Mouse (Mus musculus) liver, embryonic 14.5 days (tissue): ENCODE data around the gene Rftn1. TPM values are rescaled to one million over a fixed set of nuclear protein-coding genes. Genes with fewer than 3 reads are reported as not detected.

Source experiments
- ATAC-seq: fragments of 200-750 bp; cut with Nextera tagmentation; 2 replicates; pipeline ENCODE4 v1.8.0; 2017; ENCODE audit warnings: moderate number of reproducible peaks, mild to moderate bottlenecking, moderate library complexity; ENCODE audit not compliant: insufficient read depth
- DNase-seq, 3 experiments: peaks; one replicate each; pipeline ENCODE4 v3.0.0-alpha.2; 2012 to 2013; ENCODE audit warnings: low read depth in 3 of 3, low spot score in 3 of 3
- H3K27ac ChIP-seq: fragments of 300-500 bp; sonication (generic); 2 replicates; pipeline ENCODE4 v1.5.1; 2014; ENCODE audit warnings: moderate library complexity, mild to moderate bottlenecking, control low read depth, inconsistent platforms
- H3K27me3 ChIP-seq: fragments of 300-500 bp; sonication (generic); 2 replicates; pipeline ENCODE4 v1.6.1; 2014; ENCODE audit warnings: mild to moderate bottlenecking, low read length, moderate library complexity; ENCODE audit not compliant: control insufficient read depth, insufficient read depth
- H3K36me3 ChIP-seq: fragments of 300-500 bp; sonication (generic); replicated peaks from 2 replicates; pipeline ENCODE4 v1.6.1; 2014; ENCODE audit warnings: low read depth; ENCODE audit not compliant: control insufficient read depth, insufficient read depth
- H3K4me1 ChIP-seq, 2 experiments: fragments of 200-500 bp in 1 of 2; fragments of 300-500 bp in 1 of 2; sonication (generic) in 1 of 2; replicated peaks; 2 replicates each; pipeline ENCODE4 v1.6.1; 2012 to 2014; ENCODE audit warnings: antibody characterized with exemption in 1 of 2, inconsistent platforms in 1 of 2, low read length in 1 of 2; ENCODE audit not compliant: control insufficient read depth in 2 of 2, insufficient read depth in 2 of 2
- H3K4me2 ChIP-seq: fragments of 300-500 bp; sonication (generic); 2 replicates; pipeline ENCODE4 v1.6.1; 2014; ENCODE audit warnings: low read depth, mild to moderate bottlenecking, control low read depth, moderate library complexity
- H3K4me3 ChIP-seq, 2 experiments: fragments of 200-500 bp in 1 of 2; fragments of 300-500 bp in 1 of 2; sonication (generic) in 1 of 2; 2 replicates each; pipeline ENCODE4 v1.5.1; 2012 to 2014; ENCODE audit warnings: low read depth in 2 of 2, low read length in 2 of 2, mild to moderate bottlenecking in 2 of 2, control low read depth in 1 of 2, inconsistent platforms in 1 of 2, moderate library complexity in 1 of 2; ENCODE audit not compliant: insufficient read depth in 1 of 2
- H3K9ac ChIP-seq: fragments of 300-500 bp; sonication (generic); replicated peaks from 2 replicates; pipeline ENCODE4 v1.6.1; 2014; ENCODE audit warnings: mild to moderate bottlenecking, control low read depth, moderate library complexity
- H3K9me3 ChIP-seq: fragments of 300-500 bp; sonication (generic); 2 replicates; pipeline ENCODE4 v1.6.1; 2016; ENCODE audit warnings: low read length, mixed read lengths; ENCODE audit not compliant: control insufficient read depth
- CTCF ChIP-seq: IDR thresholded peaks from 2 replicates; pipeline ENCODE4 v1.5.1; 2016; ENCODE audit warnings: antibody characterized with exemption, low read depth, control low read depth
- EP300 ChIP-seq: IDR thresholded peaks from 2 replicates; pipeline ENCODE4 v1.6.1; 2016; ENCODE audit warnings: antibody characterized with exemption, low read depth
- WGBS: fragments of 180-500 bp; shearing (Covaris S2); extraction: QIAGEN DNeasy Blood & Tissue Kit; methylation state at CpG from one replicate; pipeline ENCODE4 v1.1.7; 2014; ENCODE audit not compliant: insufficient replicate concordance; 5-methylcytosine and 5-hydroxymethylcytosine counted together
- polyA plus RNA-seq, 2 experiments: library from polyadenylated mRNA; depleted of rRNA in 1 of 2; stranded (reverse) in 1 of 2; unstranded in 1 of 2; fragments of >200 nt; fragmentation: Nextera tagmentation in 1 of 2; extraction: Ambion mirVana in 1 of 2; gene quantifications; 2 replicates each; pipeline versions ENCODE4 v1.2.1 to v1.2.3; 2012 to 2014

Rftn1 gene
- polyA plus RNA-seq, 2 experiments, result 2.2 to 3.2 TPM

GRCm38 (mm10) chr17:50150416-50151207, 39.9 kb downstream of the Rftn1 start:
- Histone ChIP-seq H3K4me2 (no peak overlapping the region), H3K27me3 (no peaks in the 10 kb centered on the region), H3K4me3 (no peak overlapping the region), H3K27ac (no peak overlapping the region), H3K9me3 (no peaks in the 10 kb centered on the region), H3K36me3 (no peaks in the 10 kb centered on the region), H3K9ac (no peak overlapping the region), H3K4me1 (0 out of 4 replicates have a peak, but pooled peaks cover 0 to 2% of the 10 kb centered on the region in 2 experiments)
- WGBS, result 78% methylated on average over 16 of the region's 16 CpGs
- no peak for DNase-seq
- TF ChIP-seq EP300 (no peak), CTCF (no peak)
- no peak for ATAC-seq

GRCm38 (mm10) chr17:50149690-50150210, 40.7 kb downstream of the Rftn1 start:
- 0 out of 4 replicates have a peak, but pooled peaks cover 0 to 2% of the 10 kb centered on the region in 2 experiments for H3K4me1 ChIP-seq
- 70% methylated on average over 14 of the region's 14 CpGs for WGBS
- H3K9me3 ChIP-seq, result no peaks in the 10 kb centered on the region
- H3K36me3 ChIP-seq, result no peaks in the 10 kb centered on the region
- DNase-seq (no peak), ATAC-seq (no peak)
- no peak overlapping the region for H3K4me2 ChIP-seq
- H3K4me3 ChIP-seq, result no peak overlapping the region
- no peak overlapping the region for H3K9ac ChIP-seq
- no peaks in the 10 kb centered on the region for H3K27me3 ChIP-seq
- no peak for TF ChIP-seq EP300
- TF ChIP-seq CTCF, result no peak
- no peak overlapping the region for H3K27ac ChIP-seq

GRCm38 (mm10) chr17:50147831-50148587, 42.5 kb downstream of the Rftn1 start:
- Histone ChIP-seq H3K27ac (no peak overlapping the region), H3K4me2 (no peak overlapping the region), H3K9ac (no peak overlapping the region), H3K27me3 (no peaks in the 10 kb centered on the region), H3K9me3 (no peaks in the 10 kb centered on the region), H3K36me3 (no peaks in the 10 kb centered on the region), H3K4me1 (0 out of 4 replicates have a peak, but pooled peaks cover 0 to 2% of the 10 kb centered on the region in 2 experiments), H3K4me3 (no peak overlapping the region)
- DNase-seq (no peak), ATAC-seq (no peak)
- TF ChIP-seq CTCF, result no peak
- TF ChIP-seq EP300, result no peak
- WGBS, result 69% methylated on average over 12 of the region's 12 CpGs

GRCm38 (mm10) chr17:50143354-50143753, 47.1 kb downstream of the Rftn1 start:
- 65% methylated on average over 10 of the region's 10 CpGs for WGBS
- no peak overlapping the region for H3K9ac ChIP-seq
- TF ChIP-seq EP300, result no peak
- no peak for TF ChIP-seq CTCF
- H3K4me2 ChIP-seq, result no peak overlapping the region
- H3K27me3 ChIP-seq, result no peaks in the 10 kb centered on the region
- DNase-seq, result no peak
- no peak for ATAC-seq
- no peaks in the 10 kb centered on the region for H3K36me3 ChIP-seq
- H3K9me3 ChIP-seq, result no peaks in the 10 kb centered on the region
- no peaks in the 10 kb centered on the region for H3K4me1 ChIP-seq
- H3K4me3 ChIP-seq, result no peak overlapping the region
- H3K27ac ChIP-seq, result no peak overlapping the region

GRCm38 (mm10) chr17:50142553-50142952, 47.9 kb downstream of the Rftn1 start:
- no peaks in the 10 kb centered on the region for H3K27me3 ChIP-seq
- 59% methylated on average over 8 of the region's 8 CpGs for WGBS
- no peak overlapping the region for H3K4me2 ChIP-seq
- H3K4me3 ChIP-seq, result no peak overlapping the region
- ATAC-seq (no peak), DNase-seq (no peak)
- H3K9me3 ChIP-seq, result no peaks in the 10 kb centered on the region
- no peak overlapping the region for H3K9ac ChIP-seq
- H3K4me1 ChIP-seq, result no peaks in the 10 kb centered on the region
- TF ChIP-seq EP300 (no peak), CTCF (no peak)
- no peak overlapping the region for H3K27ac ChIP-seq
- H3K36me3 ChIP-seq, result no peaks in the 10 kb centered on the region
